Mouse (Mus musculus): ENCODE data around the gene Bbs9. TPM values are rescaled to one million over a fixed set of nuclear protein-coding genes. Genes with fewer than 3 reads are reported as not detected.

The Bbs9 gene
- polyA plus RNA-seq, 1 experiment from 2014 or later, result 2.5 TPM

Other genes starting within 250 kb of the Bbs9 start
- 1.0 and 1.3 TPM in 2 replicates for gene Zfp599, start 215.8 kb upstream of the Bbs9 start, polyA plus RNA-seq (2015; fragmentation: Nextera tagmentation; extraction: Ambion mirVana)
- gene Zfp810, start 168.1 kb upstream of the Bbs9 start, polyA plus RNA-seq (2015; fragmentation: Nextera tagmentation; extraction: Ambion mirVana), result 2.7 and 2.8 TPM in 2 replicates
- 29.7 and 29.9 TPM in 2 replicates for gene Anln, start 86.5 kb upstream of the Bbs9 start, polyA plus RNA-seq (2015; fragmentation: Nextera tagmentation; extraction: Ambion mirVana)
- 1.2 and 1.3 TPM in 2 replicates for gene 9530077C05Rik, start 64.2 kb upstream of the Bbs9 start, polyA plus RNA-seq (2015; fragmentation: Nextera tagmentation; extraction: Ambion mirVana)
- not detected in 2 replicates for gene Gm17545, start 21.4 kb upstream of the Bbs9 start, polyA plus RNA-seq (2015; fragmentation: Nextera tagmentation; extraction: Ambion mirVana)
- gene Rp9, start 6.0 kb upstream of the Bbs9 start, polyA plus RNA-seq (2015; fragmentation: Nextera tagmentation; extraction: Ambion mirVana), result 25.1 and 25.3 TPM in 2 replicates

All from liver, embryonic 16.5 days (tissue).